Mouse (Mus musculus) heart, postnatal 10 days (tissue): ENCODE results near the gene Stac2. TPM values are rescaled to one million over a fixed set of nuclear protein-coding genes. Genes with fewer than 3 reads are reported as not detected.

ENCODE experiments used
- DNase-seq, 2 experiments: peaks; one replicate each; pipeline ENCODE4 v3.0.0; 2021
- intact Hi-C: fragments of 180-260 bp; cut with DNase I; formaldehyde crosslinking; loops from one replicate; pipeline ENCODE4 v1.15.1; 2025
- total RNA-seq, 2 experiments: library from RNA; stranded (reverse); gene quantifications; 2 replicates each; pipeline ENCODE4 v1.2.3; 2021

The Stac2 gene
- total RNA-seq, 2 experiments from 2014 or later, result 0.31 to 0.42 TPM

DNA sequence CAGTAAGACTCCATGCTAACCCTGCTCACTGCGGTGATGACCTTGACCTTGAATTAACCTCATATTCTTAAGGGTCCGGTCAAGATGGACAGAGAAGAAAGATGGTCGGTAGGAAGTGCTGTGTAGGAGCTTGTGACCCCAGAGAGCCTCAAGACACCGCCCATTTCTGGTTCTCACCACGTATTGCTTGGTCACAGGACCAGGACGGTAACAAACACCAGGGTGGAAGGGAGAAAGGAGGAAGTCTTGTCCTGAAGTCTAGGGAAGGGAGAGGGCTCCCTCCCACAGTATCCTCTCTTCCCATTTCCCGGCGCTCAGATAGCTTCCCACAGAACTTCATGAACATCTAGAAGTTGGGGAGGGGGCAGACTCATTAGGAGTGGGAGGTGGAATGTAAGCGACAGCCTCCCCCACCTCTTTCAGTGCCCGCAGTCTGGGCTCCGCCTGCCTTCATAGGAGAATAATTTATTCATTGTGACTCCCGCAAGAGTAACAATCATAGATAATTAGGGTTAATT is 1.6 kb downstream of the Stac2 start:
- DNase-seq, result no peak
- intact Hi-C loops, result no loop called here

- intact Hi-C loops, result no loop called here
- DNase-seq, result no peak
Measured at GRCm38 (mm10) chr11:98050940-98051339, 2.3 kb downstream of the Stac2 start.

DNA sequence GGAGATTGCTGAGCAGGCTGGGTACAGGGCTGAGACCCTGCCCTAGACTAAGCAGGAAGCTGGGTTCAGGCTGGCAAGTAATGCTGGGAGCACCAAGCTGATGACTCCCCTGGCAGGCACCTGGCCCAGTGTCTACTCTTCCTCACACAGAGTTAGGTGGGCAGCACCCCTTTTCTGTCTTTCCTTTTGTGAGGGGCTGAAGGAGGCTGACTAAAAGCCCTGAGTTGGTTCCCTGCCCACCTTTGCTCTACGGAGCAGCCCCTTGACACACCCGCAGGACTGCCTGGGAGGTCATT is 2.8 kb downstream of the Stac2 start:
- intact Hi-C loops, result no loop called here
- no peak for DNase-seq

GRCm38 (mm10) chr11:98049672-98050519 is 3.4 kb downstream of the Stac2 start:
- no peak for DNase-seq
- intact Hi-C loops, result no loop called here

DNA sequence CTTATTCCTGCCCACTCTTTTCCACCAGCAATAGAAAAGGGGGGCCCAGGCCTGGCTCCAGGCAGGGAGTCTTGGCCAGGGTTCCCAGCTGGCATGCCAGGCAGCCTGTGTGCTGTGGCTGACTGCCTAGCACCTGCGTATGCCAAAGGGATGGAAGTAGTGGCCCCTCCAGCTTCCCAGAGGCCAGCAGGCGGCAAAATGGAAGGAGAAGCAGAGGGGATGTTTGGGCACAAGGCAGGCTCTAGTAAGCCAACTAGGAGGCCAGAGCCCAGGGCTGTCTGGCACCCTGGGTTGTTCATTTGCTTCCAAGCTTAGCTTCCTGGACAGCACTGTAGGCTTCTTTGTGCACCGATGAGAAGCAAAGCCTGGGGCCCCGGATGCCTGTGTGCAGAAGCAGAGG is 5.5 kb downstream of the Stac2 start:
- DNase-seq, result peak; percentile 54 to 72

GRCm38 (mm10) chr11:98046466-98046865 is 6.8 kb downstream of the Stac2 start:
- intact Hi-C loops, result no loop called here

More for the DNA sequence above, 5.5 kb downstream of the Stac2 start:
- intact Hi-C loops, result no loop called here

DNA sequence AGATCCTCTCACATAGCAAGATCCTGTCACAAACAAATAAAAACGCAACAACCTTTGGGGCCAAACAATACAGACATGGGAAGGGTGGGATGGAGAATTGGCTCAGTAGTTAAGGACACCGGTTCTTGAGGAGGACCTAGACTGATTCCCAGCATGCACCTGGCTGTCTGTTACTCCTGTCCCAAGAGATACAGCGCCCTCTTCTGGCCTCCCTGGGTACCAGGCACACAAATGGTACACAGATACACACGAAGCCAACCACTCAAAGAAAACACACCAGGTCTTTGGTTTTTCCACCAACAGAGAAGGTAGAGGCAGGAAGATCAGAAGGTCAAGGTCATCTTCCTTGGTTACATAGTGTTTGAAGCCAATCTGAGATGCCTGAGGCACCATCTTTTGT is 7.7 kb downstream of the Stac2 start:
- no peak for DNase-seq
- intact Hi-C loops, result no loop called here

More at GRCm38 (mm10) chr11:98046466-98046865, 6.8 kb downstream of the Stac2 start:
- no peak for DNase-seq

- DNase-seq, result no peak
- intact Hi-C loops, result no loop called here
Measured at GRCm38 (mm10) chr11:98044074-98044473, 9.2 kb downstream of the Stac2 start.

DNA sequence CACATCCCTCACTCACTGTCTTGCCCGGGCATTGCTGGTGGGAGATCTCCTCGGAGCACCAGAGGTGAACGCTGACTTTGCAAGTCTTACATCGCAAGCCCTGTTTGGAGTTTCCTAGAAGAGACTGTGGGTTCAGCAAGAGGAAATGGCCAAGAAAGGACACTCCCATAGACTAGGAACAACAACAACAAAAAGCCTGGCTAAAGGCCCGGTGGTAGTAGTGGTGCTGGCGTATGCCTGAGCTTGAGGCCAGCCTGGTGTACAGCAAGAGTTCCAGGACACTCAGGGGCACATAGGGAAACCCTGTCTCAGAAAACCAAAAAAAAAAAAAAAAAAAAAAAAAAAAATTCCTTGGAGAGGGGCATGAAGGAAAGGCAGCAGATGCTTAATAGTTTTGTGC is 10.5 kb downstream of the Stac2 start:
- intact Hi-C loops, result no loop called here
- DNase-seq, result no peak

GRCm38 (mm10) chr11:98040975-98041374 is 12.3 kb downstream of the Stac2 start:
- no peak for DNase-seq
- intact Hi-C loops, result no loop called here

DNA sequence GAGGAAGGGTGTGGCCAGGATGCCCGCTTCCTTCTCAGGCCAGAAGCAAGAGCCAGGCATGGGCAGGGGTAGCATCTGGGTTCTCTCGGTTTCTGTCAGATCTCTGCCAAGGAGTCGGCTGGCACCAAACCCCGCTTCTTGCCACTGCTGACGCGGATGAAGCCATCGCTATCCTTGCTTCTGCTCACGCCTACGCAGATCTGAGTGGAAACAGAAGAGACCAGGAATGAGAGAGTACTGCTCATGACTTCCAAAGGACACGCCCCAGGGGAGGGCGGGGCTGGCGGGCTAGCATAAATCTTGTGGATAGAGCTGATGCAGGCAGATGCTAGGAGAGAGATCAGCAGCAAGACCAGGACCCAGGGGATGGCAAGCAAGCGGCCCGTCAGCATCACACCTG is 15.4 kb downstream of the Stac2 start:
- intact Hi-C loops, result no loop called here
- DNase-seq, result no peak

DNA sequence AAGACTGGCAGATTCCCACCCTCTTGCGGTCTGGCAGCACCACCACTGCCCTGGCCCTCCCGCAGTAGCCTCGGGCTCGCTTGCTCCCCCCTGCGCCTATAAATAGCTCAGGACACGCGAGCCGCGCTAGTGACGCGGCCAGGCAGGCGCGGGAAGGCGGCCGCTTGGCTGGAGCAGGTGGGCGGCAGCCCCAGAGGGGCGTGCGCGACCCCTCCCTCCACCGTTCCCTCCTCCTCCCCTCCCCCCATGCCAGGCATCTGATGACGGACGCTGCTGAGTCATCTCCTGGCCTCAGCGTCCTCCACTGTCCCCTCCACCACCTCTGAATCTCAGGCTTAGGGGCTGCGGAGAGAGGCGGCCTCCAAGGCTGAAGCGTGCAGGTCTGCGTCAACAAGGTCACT is 17.3 kb downstream of the Stac2 start:
- intact Hi-C loops, result no loop called here
- peak; percentile 57 to 66 for DNase-seq

GRCm38 (mm10) chr11:98034840-98035239 is 18.4 kb downstream of the Stac2 start:
- DNase-seq, result no peak
- intact Hi-C loops, result no loop called here

DNA sequence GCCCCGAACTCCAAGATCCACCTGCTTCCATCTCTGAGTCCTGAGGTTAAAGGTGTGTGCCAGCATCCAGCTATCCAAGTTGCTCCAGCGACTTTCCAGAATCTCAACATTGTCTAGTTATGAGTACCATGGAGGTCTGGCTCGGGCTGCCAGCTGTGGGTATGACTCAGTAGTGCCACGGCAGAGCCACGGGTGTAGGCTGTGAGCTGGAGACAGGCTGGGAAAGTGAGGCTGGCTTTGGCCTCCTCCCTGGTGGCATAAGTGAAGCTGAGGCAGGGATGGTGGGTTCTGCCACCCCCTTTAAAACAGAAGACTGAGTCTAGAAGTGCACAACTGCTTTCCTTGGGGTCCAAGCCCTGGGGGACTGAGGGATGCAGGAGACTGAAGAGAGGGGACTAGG is 19.2 kb downstream of the Stac2 start:
- intact Hi-C loops, result no loop called here
- no peak for DNase-seq

- DNase-seq, result peak; percentile 84 to 92
- intact Hi-C loops, result loop anchor here (1.0 to 2.0 kb wide), 2 partner anchors 44 to 169 kb away; no protein-coding TSS in a partner anchor
Measured at GRCm38 (mm10) chr11:98031443-98031770, 21.9 kb downstream of the Stac2 start.

DNA sequence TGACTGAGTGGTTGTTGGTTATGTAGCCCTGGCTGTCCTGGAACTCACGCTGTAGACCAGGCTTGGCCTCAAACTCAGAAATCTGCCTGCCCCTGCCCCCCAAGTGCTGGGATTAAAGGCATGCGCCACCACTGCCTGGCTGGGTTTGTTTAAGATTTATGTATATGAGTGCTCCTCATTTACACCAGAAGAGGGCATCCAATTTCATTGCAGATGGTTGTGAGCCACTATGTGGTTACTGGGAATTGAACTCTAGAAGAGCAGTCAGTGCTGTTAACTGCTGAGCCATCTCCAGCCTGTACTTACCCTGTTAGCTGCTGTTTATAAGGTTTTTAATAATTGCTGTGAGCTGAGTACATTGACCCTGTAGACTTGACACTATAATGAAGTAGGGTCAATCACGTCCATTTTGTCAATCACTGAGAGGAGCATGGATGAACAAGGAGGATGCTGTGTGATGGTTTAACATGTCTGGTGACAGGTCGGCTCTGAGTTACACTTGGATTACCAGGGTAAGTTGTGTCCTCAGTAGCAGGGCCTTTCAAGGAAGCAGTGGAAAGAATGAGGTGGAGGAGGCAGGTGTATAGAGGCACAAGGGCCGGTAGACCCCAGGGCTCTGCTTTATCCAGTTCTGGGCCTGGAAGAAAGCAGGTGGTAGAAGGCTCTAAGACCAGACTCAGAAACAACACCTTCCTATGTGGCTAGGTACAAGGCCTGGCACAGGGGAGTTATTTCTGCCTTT is 22.4 kb downstream of the Stac2 start:
- intact Hi-C loops, result loop anchor here (1.0 to 2.0 kb wide), 2 partner anchors 44 to 170 kb away; no protein-coding TSS in a partner anchor
- no peak for DNase-seq

DNA sequence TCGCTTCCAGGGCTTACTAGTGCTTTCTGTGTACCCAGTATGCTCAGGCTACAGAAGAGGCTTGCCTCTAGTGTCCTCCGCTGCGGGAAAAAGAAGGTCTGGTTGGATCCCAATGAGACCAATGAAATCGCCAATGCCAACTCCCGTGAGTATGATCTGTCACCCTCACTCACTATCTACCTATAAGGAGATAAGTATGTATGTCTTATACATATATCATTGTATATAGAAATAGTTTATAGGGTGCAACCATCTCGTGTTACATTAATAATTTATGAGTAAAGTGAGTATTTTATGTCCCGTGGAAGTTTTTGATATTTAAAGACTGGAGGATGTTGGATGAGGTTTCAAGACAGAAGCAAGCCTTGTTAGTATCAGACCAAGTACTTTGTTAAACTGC is 25.5 kb downstream of the Stac2 start:
- intact Hi-C loops, result loop anchor here (2.0 kb wide), 1 partner anchor 121 kb away; no protein-coding TSS in a partner anchor

DNA sequence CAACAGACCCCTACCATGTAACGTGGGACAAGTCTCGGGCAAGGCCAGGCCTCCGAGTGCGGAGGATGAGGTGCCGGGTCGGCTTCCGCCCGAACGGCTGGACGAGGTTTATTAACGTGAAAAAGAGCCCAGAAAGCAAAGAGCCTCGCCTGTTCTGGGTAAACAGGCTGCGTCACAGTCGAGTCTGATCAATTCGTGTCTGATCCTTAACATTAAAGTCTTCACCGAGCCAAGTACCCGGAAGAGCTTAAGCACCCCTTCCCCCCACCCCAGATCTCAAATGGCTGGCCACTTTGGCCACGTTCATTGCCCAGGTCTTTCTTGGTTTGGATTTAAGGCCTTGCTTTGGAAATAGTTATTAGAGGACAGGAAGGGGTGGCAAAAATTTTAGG is 26.0 kb downstream of the Stac2 start:
- intact Hi-C loops, result no loop called here
- DNase-seq, result no peak

More for the DNA sequence above, 25.5 kb downstream of the Stac2 start:
- no peak for DNase-seq

DNA sequence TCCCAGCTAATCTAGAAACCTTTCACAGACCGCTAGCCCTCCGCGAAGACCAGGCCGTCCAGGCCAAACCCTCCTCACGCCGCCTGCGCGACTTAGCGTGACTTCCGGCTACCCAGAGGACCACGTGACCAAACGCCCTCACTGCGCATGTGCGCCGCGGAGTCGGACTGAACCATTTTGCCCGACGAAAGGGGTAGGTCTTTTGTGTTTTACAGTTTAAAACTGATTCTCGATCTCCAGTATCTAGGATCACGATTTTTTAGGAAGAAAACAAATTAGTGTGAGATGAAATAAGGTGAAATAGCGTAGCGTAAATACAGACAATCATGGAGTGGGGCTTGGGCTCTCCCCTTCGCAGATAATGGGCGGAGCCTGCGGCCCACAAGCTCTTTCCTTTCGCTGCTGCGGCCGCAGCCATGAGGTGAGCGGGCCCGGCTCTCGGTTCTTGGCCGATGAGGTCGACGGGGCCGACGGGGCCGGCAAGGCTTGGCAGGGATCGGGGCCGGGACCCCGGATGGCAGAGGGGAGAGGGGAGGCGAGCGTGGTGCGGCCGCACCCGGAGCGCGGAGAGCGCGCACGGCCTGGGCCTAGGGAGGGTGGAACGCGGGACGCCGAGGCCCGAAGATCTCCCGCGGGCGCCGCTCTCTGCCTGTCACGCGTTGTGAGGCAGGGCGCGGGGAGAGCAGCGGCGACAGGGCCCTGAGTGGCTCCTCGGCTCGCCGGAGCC is 26.5 kb downstream of the Stac2 start, which contains the start of gene Rpl19:
Rpl19 (plus strand) TSS at position 141 of the 727 bp plus-strand sequence.
- intact Hi-C loops, result no loop called here

DNA sequence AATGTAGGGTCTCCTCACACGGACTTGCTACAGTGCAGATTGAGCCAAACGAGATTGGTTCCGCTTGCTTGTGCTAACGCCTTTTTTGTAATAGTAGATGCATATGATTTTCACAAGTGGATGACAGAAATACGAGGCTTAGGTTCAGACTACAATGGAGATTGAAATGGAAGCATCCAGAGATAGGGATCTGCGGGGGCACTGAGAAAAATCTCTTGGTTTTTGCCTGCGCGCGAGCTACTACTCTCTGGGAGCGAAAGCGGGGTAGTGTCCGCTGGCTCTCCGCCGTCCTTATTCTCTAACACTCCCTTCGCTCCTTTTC is 27.1 kb downstream of the Stac2 start:
- DNase-seq, result no peak
- intact Hi-C loops, result no loop called here

More for the DNA sequence above, 26.5 kb downstream of the Stac2 start, which contains the start of gene Rpl19:
- DNase-seq, result peak; percentile 94 to 96

GRCm38 (mm10) chr11:98024516-98024915 is 28.7 kb downstream of the Stac2 start:
- no peak for DNase-seq
- intact Hi-C loops, result no loop called here
